Mouse (Mus musculus) E14TG2a.4 (cell line): ENCODE data around the gene Slc5a11.

Experiments used
- CTCF ChIP-seq: conservative IDR thresholded peaks from 2 replicates; pipeline ENCODE4 v1.5.1; 2014; ENCODE audit warnings: low read length
- POU5F1 ChIP-seq: IDR thresholded peaks from 2 replicates; pipeline ENCODE4 v1.6.1; 2014; ENCODE audit warnings: low read length, borderline replicate concordance

DNA sequence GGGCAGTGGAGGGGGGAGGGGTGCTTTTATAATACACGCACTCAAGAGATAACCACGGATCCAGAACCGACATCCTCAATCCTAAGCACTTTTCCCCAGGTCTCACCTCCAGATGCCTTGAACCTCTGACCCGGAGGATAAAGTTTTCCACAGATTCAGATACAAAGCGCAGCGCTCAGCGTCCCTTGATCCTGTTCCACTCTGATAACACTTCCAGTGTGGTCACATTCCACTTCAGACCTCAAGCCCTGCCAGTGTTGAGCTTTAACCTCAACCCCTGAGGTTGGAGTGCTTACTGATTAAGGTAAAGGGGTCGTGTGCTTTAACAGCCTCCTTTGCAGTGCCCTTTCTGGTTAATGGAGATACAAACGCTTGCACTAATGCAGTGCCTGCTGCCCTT lies 4.7 kb upstream of the Slc5a11 start:
- TF ChIP-seq CTCF (no peak), POU5F1 (no peak)
